Mouse (Mus musculus): ENCODE data around the gene Lyl1.

DNA sequence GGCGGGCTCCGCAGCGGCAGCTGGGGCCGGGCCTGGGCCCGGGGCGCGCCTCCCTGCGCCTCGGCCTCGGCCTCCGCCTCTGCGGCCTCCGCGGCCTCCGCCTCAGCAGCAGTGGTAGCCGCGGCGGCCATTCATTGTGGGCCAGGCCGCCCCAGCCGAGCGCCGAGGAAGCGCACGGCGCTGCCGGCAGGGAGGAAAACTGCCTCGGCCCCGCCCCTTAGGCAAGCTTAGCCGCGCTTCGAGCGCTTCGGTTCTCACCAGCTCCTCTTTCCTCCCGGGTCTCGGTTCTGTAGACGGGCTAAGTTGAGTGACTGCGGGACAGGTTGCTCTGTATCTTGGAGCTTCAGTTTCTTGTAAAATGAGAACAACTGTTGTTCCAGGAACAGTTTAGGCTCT lies 13.6 kb upstream of the Lyl1 start, which contains the start of gene Nacc1:
- TF ChIP-seq CTCF (IDR thresholded peaks at IDR 0.05; ENCODE audit: insufficient read depth, low read length), result no peak
- no peak for TF ChIP-seq POLR2A (IDR thresholded peaks at IDR 0.05; ENCODE audit: borderline replicate concordance, extremely low read depth, low read depth, low read length)
